Mouse (Mus musculus) kidney, adult 18-20 months (tissue): ENCODE data around the gene Cyba.

Source experiments
- DNase-seq: peaks from one replicate; pipeline ENCODE4 v3.0.0; 2021

The Cyba gene

DNA sequence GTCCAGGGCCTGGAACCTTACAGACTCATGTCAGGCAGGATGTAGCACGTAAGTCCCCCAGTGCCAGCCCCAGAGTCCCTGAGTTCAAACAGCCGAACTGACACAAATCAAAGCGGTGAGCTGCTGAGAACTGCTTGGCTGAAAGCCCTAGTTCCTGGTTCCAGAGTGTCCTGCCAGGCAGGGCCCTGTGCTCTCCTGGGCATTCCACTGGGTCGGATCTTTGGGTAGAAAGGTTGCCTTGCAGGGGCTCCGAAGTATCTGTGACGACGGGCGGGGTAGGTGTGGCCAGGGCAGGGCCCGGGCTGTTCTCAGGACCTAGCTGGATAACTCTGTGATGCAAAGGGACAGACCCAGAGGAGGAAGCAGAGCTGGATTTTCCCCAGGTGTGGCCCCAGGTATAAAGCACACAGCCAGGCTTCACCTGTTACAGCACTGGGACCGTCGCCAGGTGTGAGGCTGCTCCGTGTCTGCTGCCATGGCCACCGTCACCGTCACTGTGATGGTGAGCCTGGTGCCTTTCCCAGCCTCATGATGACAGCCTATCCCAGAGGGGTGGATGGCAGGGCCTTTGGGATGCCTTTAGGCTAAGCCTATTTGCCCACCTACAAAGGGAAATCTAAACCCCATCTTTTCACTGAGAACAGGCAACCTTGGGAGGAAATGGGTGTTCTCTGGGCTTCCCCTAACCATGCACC, 11.2 kb downstream of the Cyba start, which contains the start of gene Il17c:
Gene Il17c (plus strand): TSS at position 645 of the 695 bp plus-strand sequence.
- peak; percentile 36 for DNase-seq

DNA sequence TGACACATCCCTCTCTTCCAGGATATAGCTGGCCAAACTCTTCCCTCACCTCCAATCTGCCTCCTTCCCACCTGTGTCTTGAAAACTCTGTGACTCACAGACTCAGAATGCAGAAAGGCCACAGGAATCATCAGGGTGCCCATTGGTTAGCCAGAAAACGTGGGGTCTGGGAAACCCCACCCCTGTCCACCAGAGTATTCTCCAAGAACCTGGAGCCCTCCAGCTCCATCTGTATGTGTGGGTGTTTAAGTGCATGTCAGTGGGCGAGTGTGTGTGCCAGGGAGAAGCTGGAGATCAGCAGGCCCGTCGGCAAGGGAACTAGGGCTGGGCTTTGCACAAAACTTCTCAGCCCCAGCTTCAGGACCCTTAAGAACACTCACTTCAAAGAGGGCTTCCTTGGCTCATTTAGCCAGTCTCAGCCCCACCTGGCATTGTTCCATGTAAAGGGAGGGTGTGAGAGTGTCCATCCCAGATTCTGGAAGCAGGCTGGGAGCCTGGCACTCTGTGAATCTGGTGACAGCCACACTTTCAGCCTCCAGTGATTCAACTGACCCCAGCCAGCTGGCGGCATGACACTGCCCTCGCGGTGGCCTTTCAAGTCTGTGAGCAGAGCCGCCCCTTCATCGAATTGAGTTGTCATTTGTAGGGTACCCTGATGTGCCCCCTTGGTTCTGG, 12.7 kb downstream of the Cyba start:
- no peak for DNase-seq

DNA sequence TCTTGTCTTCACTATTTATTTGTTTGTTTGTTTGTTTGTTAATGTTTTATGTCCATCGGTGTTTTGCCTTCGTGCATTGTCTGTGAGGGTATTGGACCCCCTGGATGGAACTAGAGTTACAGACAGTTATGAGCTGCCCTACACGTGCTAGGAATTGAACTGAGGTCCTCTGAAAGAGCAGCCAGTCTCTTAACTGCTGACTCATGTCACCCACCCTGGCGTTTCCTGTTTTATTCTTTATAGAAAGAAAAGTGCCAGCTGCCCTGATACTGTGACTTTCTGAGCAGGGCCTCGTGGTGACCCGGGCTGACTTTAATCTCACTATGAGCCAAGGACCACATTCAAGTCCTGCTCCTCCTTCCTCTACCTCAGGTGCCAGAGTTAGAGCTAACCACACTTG, 17.2 kb downstream of the Cyba start:
- DNase-seq = no peak

- DNase-seq = no peak
Measured at GRCm38 (mm10) chr8:122414311-122414710, 18.4 kb downstream of the Cyba start.

DNA sequence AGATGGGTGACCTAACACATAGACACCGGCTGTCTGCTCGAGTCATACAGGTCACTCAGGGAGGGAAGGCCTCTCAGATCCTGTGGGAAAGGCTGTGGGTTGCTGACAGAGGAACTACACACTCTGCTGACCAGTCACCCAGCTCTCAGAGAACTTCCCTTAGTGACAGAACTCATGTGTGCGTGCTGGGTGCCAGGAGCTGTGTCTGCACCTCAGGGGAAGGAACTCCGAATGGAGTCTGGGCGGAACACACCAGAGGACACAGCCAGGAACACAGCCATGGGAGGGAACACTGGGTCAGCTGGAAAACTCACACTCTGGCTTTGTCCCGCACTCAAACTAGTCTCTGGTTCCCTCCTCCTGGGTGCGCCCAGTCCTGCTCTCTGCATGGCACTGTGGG, 25.1 kb downstream of the Cyba start:
- no peak for DNase-seq

GRCm38 (mm10) chr8:122405146-122405805, 27.5 kb downstream of the Cyba start:
- DNase-seq = peak; percentile 48

DNA sequence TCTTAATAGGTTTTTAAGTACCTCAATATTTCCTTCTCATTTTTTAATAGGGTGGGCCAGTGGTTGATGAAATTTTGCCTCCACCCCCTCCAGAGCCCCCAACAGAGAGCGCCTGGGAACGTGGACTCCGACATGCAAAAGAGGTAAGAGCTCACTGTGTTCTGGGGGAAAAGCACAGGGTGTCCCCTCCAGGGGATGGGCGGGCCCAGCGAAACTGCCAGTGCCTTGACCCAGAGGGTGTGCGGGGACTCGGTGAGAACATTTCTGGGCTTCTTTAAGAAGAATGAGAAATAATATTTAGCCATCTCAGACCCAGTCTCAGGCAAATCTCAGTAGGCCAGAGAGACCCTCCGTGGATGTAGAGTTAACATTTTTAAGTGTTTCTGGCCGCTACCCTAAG, 34.5 kb downstream of the Cyba start:
- DNase-seq = no peak

- no peak for DNase-seq
Measured at GRCm38 (mm10) chr8:122395291-122395690, 37.4 kb downstream of the Cyba start.

GRCm38 (mm10) chr8:122393717-122394116, 39.0 kb downstream of the Cyba start:
- DNase-seq = no peak

GRCm38 (mm10) chr8:122390758-122391157, 42.0 kb downstream of the Cyba start:
- DNase-seq = no peak

- no peak for DNase-seq
Measured at GRCm38 (mm10) chr8:122389357-122389756, 43.4 kb downstream of the Cyba start.

DNA sequence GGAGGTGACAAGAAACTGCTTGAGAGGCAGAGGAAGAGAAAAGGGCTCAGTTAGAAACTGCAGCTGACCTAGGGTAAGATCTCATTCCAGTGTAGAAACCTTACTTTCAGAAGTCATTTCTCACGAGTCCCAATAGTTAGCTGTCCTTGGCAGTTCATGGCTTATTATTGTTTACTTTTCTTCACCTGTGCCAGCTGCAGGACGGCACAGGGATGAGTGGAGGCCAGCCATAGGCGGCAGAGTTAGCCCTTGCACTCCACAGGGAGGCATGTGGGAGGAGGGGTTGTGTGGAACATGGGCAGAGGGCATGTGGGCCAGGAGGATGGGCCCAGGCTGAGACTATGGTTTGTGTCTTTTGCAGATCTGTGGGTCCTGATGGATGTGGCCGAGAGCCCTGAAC, 49.7 kb downstream of the Cyba start:
- no peak for DNase-seq

DNA sequence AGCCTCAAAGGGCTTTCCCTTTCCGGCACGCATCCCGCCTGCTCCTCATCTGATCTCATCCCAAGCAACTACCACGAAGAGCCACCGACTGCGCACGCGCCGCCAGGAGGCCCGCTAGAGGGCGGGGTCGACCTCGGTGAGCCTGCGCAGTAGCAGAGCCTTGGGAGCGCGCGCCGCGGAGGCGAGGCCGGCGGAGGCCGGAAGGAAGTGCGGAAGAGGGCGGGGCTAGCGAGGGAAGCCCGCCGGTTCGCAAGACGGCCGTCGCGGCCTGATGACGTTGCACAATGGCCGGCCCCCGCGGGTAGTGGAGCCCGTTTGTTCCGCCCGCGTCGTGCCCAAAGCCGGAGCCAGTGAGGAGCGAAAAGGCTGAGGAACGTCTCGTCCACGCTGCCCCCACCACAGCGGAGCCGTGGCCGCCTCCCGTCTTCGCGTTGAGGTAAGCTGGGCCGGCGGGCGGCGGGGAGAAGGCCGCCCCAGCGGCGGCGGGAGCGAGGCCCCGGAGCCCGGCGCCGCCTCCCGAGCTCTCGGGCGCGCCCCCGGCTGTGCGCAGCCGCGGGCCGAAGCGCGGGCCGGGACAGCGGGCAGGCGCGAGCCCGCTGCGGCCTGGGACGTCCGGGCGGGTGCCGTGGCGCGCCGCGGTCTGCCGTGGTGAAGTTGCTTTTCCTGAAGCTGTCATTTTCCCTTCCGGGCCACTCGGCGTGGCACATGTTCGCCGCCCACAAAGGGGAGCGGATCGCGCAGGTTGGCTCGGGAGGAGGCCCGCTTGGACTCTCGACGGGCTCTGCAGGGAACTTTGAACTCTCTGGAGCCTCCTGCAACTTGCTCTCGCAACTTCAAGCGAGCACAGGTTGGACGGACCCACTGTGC, 56.1 kb downstream of the Cyba start, which contains the start of gene Zc3h18:
Gene Zc3h18 (plus strand): TSS at position 245 of the 867 bp plus-strand sequence.
- peak; percentile 99 for DNase-seq

DNA sequence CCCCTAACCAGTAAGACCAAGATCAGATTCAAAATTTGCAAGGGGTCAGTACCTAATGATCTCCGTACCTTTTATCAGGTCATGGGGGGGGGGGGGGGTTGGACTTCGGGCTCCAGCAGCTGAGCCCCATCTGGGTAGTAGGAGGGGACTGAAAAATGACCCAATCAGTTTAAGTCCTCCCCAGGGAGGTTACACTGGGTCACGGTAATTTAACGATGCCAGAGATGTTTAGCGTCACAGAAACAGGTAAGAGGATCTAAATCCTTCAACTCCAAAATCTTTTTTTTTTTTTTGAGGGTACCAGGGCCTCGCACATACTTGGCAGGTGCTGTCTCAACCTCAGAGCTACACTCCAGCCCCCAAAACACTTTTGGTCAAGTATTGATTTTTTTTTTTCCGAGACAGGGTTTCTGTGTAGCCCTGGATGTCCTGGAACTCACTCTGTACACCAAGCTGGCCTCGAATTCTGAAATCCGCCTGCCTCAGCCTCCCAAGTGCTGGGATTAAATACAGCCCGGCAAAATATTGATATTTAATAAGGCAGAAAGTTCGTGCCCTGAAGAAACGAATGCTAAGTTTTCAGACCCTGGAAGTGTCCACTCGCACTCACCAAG, 56.9 kb downstream of the Cyba start:
- DNase-seq = no peak

DNA sequence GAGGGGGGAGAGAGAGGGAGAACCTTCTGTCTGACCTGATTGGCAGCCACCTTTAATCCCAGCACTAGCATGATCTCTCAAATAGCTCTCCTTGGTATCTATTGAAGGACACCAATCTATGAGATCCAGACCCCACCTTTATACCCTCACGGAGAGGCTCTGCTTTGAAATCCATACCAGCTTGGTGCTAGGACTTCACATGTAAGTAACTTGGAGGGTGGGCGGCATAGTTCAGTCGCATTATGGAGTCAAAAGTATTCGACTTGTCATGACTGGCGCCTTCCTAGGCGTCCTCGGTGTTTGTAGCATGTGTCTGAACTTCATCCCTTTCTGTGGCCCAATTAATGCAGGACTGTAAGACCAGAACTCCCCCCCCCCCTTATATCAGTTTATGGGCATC, 57.4 kb downstream of the Cyba start:
- no peak for DNase-seq
